Mouse (Mus musculus): ENCODE data around the gene Trpt1.
"Not testable (repeated sequence)": the region's sequence is repeated elsewhere in the genome, so short reads cannot be mapped to it uniquely, and the experiment has no call there.

The Trpt1 gene

GRCm38 (mm10) chr19:6975537-6976521 lies 20.1 kb upstream of the Trpt1 start, which contains the start of gene Plcb3:
TSS of gene Plcb3 (minus strand) at chr19:6976470.
- DNase-seq = peak; percentile 76

- DNase-seq = no peak
Observed at GRCm38 (mm10) chr19:6977759-6978638, 17.9 kb upstream of the Trpt1 start.

GRCm38 (mm10) chr19:6978639-6978974 lies 17.3 kb upstream of the Trpt1 start:
- DNase-seq = no peak

- peak; percentile 43 for DNase-seq
Observed at GRCm38 (mm10) chr19:6979001-6979479, 16.9 kb upstream of the Trpt1 start.

GRCm38 (mm10) chr19:6979486-6980380 lies 16.2 kb upstream of the Trpt1 start:
- DNase-seq = peak; percentile 100

- DNase-seq = peak; percentile 99
Observed at GRCm38 (mm10) chr19:6980381-6981093, 15.4 kb upstream of the Trpt1 start, which contains the start of gene Fkbp2. TSS of gene Fkbp2 (minus strand) at chr19:6980501.

- DNase-seq = no peak
Observed at GRCm38 (mm10) chr19:6981465-6981864, 14.5 kb upstream of the Trpt1 start.

GRCm38 (mm10) chr19:6983621-6984020 lies 12.3 kb upstream of the Trpt1 start:
- DNase-seq = no peak

GRCm38 (mm10) chr19:6985300-6985699 lies 10.6 kb upstream of the Trpt1 start:
- DNase-seq = no peak

GRCm38 (mm10) chr19:6985951-6986708 lies 9.8 kb upstream of the Trpt1 start:
- DNase-seq = no peak

- DNase-seq = peak; percentile 84
Observed at GRCm38 (mm10) chr19:6987061-6987903, 8.6 kb upstream of the Trpt1 start, which contains the start of gene Vegfb. TSS of gene Vegfb (minus strand) at chr19:6987651.

- no peak for DNase-seq
Observed at GRCm38 (mm10) chr19:6987904-6988285, 8.0 kb upstream of the Trpt1 start.

GRCm38 (mm10) chr19:6989251-6989650 lies 6.7 kb upstream of the Trpt1 start:
- DNase-seq = no peak

- DNase-seq = no peak
Observed at GRCm38 (mm10) chr19:6990712-6991111, 5.2 kb upstream of the Trpt1 start.

GRCm38 (mm10) chr19:6991166-6991565 lies 4.8 kb upstream of the Trpt1 start:
- DNase-seq = not testable (repeated sequence)

GRCm38 (mm10) chr19:6992011-6992858 lies 3.7 kb upstream of the Trpt1 start, which contains the start of gene Dnajc4:
TSS of gene Dnajc4 (minus strand) at chr19:6992572.
- DNase-seq = peak; percentile 98

GRCm38 (mm10) chr19:6993011-6993770 lies 2.7 kb upstream of the Trpt1 start:
- DNase-seq = no peak

GRCm38 (mm10) chr19:6994002-6994401 lies 1.9 kb upstream of the Trpt1 start:
- DNase-seq = no peak

Measured in kidney, postnatal 14 days (tissue).